Mouse (Mus musculus): ENCODE data around the gene Rpl12.

The Rpl12 gene

DNA sequence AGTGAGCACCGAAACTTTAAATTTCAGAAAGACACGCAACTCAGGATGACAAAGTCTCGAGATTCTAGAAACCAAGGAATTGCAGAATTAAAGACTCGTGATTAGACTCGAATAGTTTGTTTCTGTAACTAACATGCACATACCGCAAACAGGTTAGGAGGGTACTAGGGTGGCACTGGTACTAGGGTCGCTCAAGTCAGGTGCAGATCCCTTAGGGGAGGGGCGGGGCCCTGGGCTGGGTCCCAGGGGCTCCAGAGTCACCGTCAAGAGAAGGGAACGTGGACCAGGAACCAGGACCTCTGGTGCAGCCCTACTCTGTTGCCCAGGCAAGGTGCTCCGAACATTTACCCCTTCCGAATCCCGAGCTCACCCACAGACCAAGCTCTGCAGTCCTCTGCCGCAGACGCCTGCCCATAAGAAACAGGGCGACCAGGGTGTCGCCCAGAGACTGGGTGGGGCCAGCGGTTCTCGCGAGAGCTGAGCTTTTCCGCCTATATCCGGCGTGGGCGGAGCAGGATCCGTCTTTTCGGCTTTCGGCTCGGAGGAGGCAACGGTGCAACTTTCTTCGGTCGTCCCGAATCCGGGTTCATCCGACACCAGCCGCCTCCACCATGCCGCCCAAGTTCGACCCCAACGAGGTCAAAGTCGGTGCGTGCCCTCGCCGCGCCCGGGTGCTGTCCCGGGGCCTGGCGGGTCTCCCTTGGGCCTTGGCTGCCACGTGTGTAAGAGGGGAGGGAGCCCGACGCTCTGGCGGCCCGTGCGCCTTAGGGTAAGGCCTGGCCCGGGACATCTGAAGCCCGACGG lies at the start of gene Rpl12, which contains the start of gene Lrsam1:
TSS of gene Rpl12 (plus strand) at position 368 of the 804 bp plus-strand sequence.
TSS of gene Lrsam1 (minus strand) at position 423 of the 804 bp plus-strand sequence.
- DNase-seq = peak; percentile 96

DNA sequence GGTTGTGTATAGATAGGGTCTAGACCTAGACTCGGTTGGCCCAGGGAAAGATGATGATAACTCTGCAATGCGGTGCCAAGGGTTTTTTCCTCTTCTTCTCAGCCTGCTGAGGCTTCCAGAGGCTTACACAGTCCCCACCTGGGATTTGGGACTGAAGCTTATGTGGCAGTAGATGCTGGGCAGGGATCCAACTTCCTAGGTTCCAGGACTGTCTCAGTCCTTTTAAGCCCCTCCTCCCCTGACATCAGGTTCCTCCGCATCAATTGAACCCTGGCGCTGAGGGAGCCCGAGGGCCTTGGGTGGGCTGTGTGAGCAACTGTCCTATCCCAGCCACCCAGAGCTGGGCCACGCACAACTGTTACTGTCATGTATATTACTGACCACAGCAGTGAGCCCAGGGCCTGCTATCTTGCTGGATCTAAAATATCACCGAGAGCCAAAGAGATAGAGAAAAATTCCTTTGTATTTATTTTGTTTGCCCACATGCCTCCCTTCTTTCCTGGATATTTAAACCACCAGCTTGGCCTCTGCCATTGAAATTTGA lies 49.6 kb upstream of the Rpl12 start:
- DNase-seq = no peak

DNA sequence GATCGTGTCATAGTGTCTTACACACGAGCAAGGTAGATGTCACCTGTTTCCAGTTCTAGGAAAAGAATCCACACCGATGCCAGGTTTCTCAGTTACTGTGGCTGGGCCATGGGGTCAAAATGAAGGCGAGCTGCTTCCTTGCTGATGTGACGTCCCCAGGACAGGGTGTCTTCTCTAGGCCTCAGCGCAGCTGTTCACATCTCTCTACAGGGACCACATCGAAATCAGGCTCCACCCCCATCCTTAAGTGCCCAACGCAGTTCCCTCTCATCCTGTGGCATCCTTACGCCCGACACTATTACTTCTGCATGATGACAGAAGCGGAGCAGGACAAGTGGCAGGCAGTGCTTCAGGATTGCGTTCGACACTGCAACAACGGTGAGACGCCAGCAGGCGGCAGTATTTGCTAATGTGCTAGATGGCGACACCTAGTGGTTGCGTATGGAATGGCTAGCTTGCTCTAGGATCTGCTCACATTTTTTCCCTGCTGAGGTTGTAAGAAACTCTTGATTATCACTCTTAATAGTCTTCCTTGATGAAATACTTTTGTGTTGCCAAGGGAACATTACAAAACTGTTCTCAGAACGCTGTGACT lies 49.1 kb upstream of the Rpl12 start:
- DNase-seq = peak; percentile 93

GRCm38 (mm10) chr2:32914362-32914761 lies 47.0 kb upstream of the Rpl12 start:
- no peak for DNase-seq

GRCm38 (mm10) chr2:32914896-32915295 lies 46.5 kb upstream of the Rpl12 start:
- DNase-seq = no peak

DNA sequence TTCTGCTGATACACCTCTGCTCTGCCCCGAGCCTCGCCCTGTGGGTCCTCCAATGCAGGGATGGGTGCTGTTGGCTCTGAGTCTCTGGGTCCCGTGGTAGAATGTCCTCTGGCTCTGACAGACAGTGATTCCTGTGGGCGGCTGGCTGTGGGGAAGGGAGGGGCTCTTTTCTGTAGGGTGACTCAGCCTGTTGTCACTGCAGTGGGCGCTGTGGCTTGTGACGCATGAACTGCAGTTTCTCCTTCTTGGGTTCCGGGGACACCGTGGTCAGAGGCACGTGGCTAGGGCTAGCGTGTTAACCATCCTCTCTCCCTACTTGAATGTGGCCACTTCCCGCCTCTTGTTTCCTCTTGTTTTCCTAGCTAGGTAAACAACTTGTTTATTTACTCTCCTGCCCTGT lies 43.8 kb upstream of the Rpl12 start:
- no peak for DNase-seq

DNA sequence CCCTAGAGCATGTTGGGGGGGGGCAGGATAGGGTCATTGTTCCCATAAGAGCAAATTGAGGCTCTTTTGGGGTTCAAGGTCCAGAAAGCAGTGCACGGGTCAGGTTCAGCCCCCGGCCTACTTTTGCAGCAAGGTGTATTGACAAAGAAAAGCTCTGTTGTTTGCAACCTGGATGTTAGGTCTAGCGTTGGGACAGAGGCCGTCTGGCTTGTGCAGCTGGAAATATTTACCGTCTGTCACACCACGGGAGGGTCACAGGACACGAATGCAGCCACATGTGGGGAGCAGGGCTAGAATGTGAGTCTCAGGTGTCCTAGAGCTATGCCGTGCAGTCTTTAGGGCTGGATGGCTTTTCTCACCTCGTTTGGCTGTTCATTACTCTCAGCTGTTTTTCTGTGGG lies 43.0 kb upstream of the Rpl12 start:
- DNase-seq = no peak

GRCm38 (mm10) chr2:32921235-32921634 lies 40.1 kb upstream of the Rpl12 start:
- DNase-seq = no peak

- DNase-seq = no peak
These were observed 39.5 kb upstream of the Rpl12 start for GRCm38 (mm10) chr2:32921801-32922380.

- DNase-seq = no peak
These were observed 38.8 kb upstream of the Rpl12 start for GRCm38 (mm10) chr2:32922564-32922963.

- DNase-seq = no peak
These were observed 37.7 kb upstream of the Rpl12 start for GRCm38 (mm10) chr2:32923551-32924250.

DNA sequence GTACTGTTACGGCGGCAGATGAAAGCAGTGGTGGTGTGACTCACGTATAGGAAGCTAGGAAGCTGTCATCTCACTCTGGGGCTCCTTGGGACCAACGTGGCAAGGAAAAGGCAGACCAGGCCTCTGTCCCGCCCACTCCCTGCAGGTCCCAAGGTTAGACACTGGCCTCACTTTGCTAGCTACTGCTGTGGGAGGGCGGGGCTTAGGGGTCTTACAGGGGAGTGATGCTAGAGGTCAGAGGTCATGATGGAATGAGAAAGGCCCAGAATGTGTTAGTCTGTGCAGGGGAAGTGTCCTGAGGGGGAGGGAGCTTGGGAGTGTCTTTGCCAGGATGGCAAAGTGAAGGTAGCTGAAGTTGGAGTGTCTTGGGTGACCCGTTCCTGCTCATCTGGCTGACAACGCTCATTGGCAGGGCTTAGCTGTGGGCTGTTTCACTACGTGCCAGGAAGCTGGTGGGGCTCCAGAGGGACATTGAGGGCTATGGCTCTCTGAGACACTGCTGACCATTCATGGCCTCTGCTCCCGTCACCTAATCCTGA lies 37.0 kb upstream of the Rpl12 start:
- no peak for DNase-seq

- no peak for DNase-seq
These were observed 34.9 kb upstream of the Rpl12 start for GRCm38 (mm10) chr2:32926330-32927075.

DNA sequence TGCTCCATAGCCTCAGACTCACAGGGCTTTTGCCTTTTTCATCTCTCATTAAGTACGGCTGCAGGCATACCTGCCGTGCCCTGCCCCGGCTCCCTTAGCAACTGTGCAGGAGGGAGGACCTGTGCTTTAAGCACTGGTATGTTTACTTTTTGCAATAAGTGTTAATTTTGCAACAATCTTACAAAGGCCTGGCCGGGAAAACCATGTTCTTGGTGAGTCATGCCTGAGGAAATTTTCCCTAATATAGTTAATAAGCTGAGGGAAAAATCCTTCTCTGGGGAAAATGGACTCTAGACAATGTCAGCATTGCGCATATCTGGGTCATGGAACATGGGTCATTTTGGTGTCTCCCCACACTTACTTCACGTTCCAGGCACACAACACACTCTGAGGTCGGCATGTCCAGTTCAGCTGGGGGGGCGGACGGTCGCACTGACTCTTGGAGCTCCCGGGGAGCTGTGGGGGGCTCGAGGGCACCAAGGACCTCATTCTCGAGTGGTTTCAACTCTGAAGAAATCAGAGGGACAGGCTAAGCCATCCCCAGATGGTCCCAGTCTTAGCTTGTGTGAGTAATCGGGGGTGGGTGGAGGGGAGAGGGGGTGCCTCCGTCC lies 33.6 kb upstream of the Rpl12 start:
- no peak for DNase-seq

DNA sequence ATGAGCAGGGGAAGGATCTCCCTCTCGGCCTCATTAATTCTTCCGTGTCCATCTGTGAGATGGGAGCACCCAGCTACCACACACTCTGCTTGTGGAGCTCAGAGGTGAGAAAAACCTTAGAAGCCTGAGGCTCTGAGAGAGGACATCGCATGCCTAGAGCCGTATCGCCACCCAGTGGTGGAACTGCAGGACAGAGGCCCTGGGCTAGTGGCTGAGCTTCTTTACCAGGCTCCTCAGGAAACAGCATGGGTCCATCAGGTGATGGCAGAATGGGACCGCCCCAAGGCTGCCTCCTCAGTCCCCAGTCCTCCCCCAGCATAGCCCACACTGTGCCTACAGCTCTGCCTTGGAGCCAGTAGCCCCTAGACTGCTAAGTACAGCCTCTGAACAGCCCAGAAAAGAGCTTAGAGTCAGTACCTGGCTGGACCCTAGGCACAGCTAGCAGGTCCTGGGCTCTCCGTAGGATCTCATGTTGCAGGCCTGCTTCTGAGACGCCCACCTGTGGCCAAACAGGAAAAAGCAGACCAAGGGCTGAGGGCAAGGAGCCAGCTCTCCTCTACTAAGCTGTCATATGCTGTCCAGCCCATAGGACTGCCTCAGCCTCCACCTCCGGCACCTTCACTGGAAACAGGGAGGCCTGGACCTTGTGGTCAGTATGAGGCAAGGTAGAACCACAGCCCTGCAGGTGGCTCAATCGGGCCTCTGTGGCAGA lies 33.0 kb upstream of the Rpl12 start:
- peak; percentile 74 for DNase-seq

DNA sequence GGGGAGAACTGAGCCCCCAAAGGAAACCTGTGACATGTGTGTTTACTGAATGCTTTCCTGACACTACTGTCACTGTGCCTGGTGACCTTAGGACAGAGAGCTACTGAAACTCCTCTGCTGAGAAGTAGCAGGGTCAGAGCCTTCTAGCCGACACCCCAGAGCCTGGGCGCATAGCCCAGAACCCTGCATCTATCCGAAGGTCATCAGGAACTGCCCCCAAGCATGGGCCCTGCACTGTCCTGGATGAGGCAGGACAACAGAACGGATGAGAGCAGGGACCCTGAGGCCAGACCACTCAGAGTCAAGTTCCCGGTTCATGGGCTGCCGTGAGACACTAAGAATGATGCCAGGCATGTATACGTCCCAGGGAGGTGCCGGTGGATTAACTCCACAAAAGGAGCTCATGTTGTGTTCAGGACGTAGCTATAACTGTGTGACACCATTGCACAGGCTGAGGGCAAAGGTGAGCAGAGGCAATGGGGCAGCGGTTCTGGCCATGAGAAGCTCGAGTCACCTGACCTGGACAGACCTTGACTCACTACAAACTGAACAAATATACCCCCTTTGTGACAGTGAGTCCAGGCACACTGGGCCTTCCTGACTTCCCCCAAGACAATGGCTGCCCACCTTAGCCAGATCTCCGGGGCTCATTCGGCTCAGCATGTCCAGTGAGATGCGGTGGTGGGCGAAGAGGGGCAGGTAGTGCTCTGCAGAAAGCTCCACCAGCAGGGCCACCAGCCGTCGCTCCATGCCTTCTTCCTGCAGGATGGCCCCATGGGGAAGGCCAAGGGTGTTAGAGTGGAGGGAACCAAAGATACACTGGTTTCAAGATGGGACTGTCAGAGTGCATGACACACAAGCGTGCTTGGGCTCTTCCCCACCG lies 32.2 kb upstream of the Rpl12 start:
- no peak for DNase-seq

GRCm38 (mm10) chr2:32931730-32932129 lies 29.6 kb upstream of the Rpl12 start:
- DNase-seq = no peak

GRCm38 (mm10) chr2:32938741-32939140 lies 22.6 kb upstream of the Rpl12 start:
- no peak for DNase-seq

GRCm38 (mm10) chr2:32939418-32939817 lies 21.9 kb upstream of the Rpl12 start:
- DNase-seq = peak; percentile 74

DNA sequence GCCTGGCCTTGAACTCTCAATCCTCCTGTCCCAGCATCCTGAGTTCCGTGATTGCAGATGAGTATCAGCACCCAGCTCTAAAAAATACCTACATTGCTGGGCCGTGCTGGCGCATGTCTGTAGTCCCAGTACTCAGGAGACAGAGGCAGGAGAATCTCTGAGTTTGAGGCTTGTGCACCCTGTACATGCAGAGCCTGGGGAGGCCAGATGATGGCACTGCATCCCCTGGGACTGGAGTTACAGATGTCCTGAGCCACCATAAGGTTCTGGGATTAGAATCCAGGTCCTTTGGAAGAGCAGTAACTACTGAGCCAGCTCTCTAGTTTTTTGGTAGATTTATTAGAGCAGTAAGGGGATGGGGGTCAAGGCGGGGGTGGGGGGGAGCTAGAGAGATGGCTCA lies 20.9 kb upstream of the Rpl12 start:
- DNase-seq = no peak
